40 mouse cellular contexts compared by ENCODE assay signal in the genomic region with DNA sequence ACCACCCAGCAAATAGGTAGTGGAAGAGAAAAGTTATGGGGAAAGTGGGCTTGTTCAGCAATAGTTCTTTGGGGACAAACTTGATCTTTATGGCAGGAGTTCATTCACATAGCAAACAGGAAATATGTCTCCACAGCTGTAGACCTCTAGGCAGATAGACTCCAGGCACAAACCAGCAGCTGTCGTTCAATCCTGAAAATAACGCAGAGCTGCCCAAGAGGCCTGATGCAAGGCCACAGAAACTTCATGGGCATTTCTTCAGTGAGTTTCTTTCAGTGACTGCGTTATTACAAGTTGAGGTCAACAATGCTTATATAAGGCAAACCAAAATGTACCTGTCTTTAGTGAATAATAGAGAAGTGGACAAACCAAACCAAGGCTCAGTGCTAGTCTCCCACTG. TPM values are rescaled to one million over a fixed set of nuclear protein-coding genes. Genes with fewer than 3 reads are reported as not detected.
"Had no signal": no experiment of that assay in that cellular context is flagged by ENCODE, and none has a peak within 500 bp of the region (broad histone marks: within the 10 kb centered on the region; RNA-seq: fewer than 3 reads in every experiment).

No protein-coding gene starts in this region.

- H3K9ac ChIP-seq: embryonic facial prominence, embryonic 12.5 days; embryonic facial prominence, embryonic 13.5 days; embryonic facial prominence, embryonic 15.5 days; forebrain, embryonic 12.5 days; forebrain, embryonic 15.5 days; forebrain, postnatal 0 days had no signal

- H3K9me3 ChIP-seq: embryonic facial prominence, embryonic 12.5 days; embryonic facial prominence, embryonic 13.5 days; embryonic facial prominence, embryonic 15.5 days; forebrain, embryonic 12.5 days; forebrain, embryonic 15.5 days; heart, embryonic 10.5 days had no signal

- H3K4me2 ChIP-seq: embryonic facial prominence, embryonic 12.5 days; embryonic facial prominence, embryonic 13.5 days; embryonic facial prominence, embryonic 15.5 days; forebrain, embryonic 12.5 days; forebrain, embryonic 15.5 days had no signal

- DNase-seq: cerebellum, adult 8-10 months; cerebellum, adult 9-10 months; cerebellum, adult 9-11 months; cerebellum, postnatal 10 days; cerebellum, postnatal 14 days; cerebellum, postnatal 25 days; cerebellum, postnatal 36 days; embryo, embryonic 11 days; forebrain, postnatal 0 days; gastrocnemius, adult 2 months; gastrocnemius, postnatal 10 days; gastrocnemius, postnatal 14 days; gastrocnemius, postnatal 25 days; gastrocnemius, postnatal 36 days; heart, adult 11 months; heart, adult 18-20 months; heart, adult 2 months had no signal

- ATAC-seq: forebrain, embryonic 14.5 days; forebrain, embryonic 15.5 days; forebrain, embryonic 16.5 days; forebrain, postnatal 0 days had no signal

- H3K27ac ChIP-seq: embryonic facial prominence, embryonic 10.5 days; embryonic facial prominence, embryonic 12.5 days; embryonic facial prominence, embryonic 13.5 days; embryonic facial prominence, embryonic 15.5 days; forebrain, embryonic 10.5 days; forebrain, embryonic 12.5 days; forebrain, embryonic 15.5 days; gastrocnemius, adult 2 months; heart, adult 2 months; heart, embryonic 10.5 days had no signal

- H3K4me3 ChIP-seq: embryonic facial prominence, embryonic 10.5 days; embryonic facial prominence, embryonic 12.5 days; embryonic facial prominence, embryonic 13.5 days; embryonic facial prominence, embryonic 15.5 days; erythroblast, embryonic 14.5 days; forebrain, embryonic 10.5 days; forebrain, embryonic 12.5 days; forebrain, embryonic 15.5 days; gastrocnemius, adult 2 months; heart, adult 2 months; heart, embryonic 10.5 days had no signal

- H3K36me3 ChIP-seq: embryonic facial prominence, embryonic 10.5 days; embryonic facial prominence, embryonic 12.5 days; embryonic facial prominence, embryonic 13.5 days; embryonic facial prominence, embryonic 15.5 days; forebrain, embryonic 10.5 days; forebrain, embryonic 12.5 days; forebrain, embryonic 15.5 days; heart, embryonic 10.5 days had no signal

- H3K27me3 ChIP-seq: embryonic facial prominence, embryonic 12.5 days; embryonic facial prominence, embryonic 13.5 days; embryonic facial prominence, embryonic 15.5 days; forebrain, embryonic 12.5 days; forebrain, embryonic 15.5 days had no signal

- H3K4me1 ChIP-seq: embryonic facial prominence, embryonic 10.5 days; embryonic facial prominence, embryonic 12.5 days; embryonic facial prominence, embryonic 13.5 days; embryonic facial prominence, embryonic 15.5 days; forebrain, embryonic 10.5 days; forebrain, embryonic 12.5 days; forebrain, embryonic 15.5 days; heart, embryonic 10.5 days had no signal

RNA-seq across cellular contexts. Expression of gene Gm8332, which starts 30.5 kb away (rescaled TPM):
- total RNA-seq: common myeloid progenitor, adult 5-6 weeks; forebrain, postnatal 0 days; gastrocnemius, adult 18-20 months; gastrocnemius, adult 2 months; gastrocnemius, adult 8-10 months; gastrocnemius, postnatal 10 days; gastrocnemius, postnatal 14 days; gastrocnemius, postnatal 25 days; gastrocnemius, postnatal 36 days; gastrocnemius, postnatal 4 days; granulocyte monocyte progenitor cell, adult 5-6 weeks; heart, adult 18-20 months; heart, adult 2 months; heart, adult 8-10 months had no signal
- polyA plus RNA-seq: cortical plate, adult 2 months; embryonic facial prominence, embryonic 10.5 days; embryonic facial prominence, embryonic 11.5 days; embryonic facial prominence, embryonic 12.5 days; embryonic facial prominence, embryonic 13.5 days; embryonic facial prominence, embryonic 14.5 days; embryonic facial prominence, embryonic 15.5 days; erythroblast, embryonic 14.5 days; forebrain, embryonic 10.5 days; forebrain, embryonic 11.5 days; forebrain, embryonic 12.5 days; forebrain, embryonic 14.5 days; forebrain, embryonic 15.5 days; forebrain, embryonic 16.5 days; forebrain, postnatal 0 days; frontal cortex, adult 2 months; gonadal fat pad, adult 2 months; heart, adult 2 months; heart, embryonic 10.5 days had no signal

RNA-seq across cellular contexts. Expression of gene Gm10436, which starts 37.5 kb away (rescaled TPM):
- total RNA-seq: common myeloid progenitor, adult 5-6 weeks; forebrain, postnatal 0 days; gastrocnemius, adult 18-20 months; gastrocnemius, adult 2 months; gastrocnemius, adult 8-10 months; gastrocnemius, postnatal 10 days; gastrocnemius, postnatal 14 days; gastrocnemius, postnatal 25 days; gastrocnemius, postnatal 36 days; gastrocnemius, postnatal 4 days; granulocyte monocyte progenitor cell, adult 5-6 weeks; heart, adult 18-20 months; heart, adult 2 months; heart, adult 8-10 months had no signal
- polyA plus RNA-seq: cortical plate, adult 2 months; embryonic facial prominence, embryonic 10.5 days; embryonic facial prominence, embryonic 11.5 days; embryonic facial prominence, embryonic 12.5 days; embryonic facial prominence, embryonic 13.5 days; embryonic facial prominence, embryonic 14.5 days; erythroblast, embryonic 14.5 days; forebrain, embryonic 10.5 days; forebrain, embryonic 11.5 days; forebrain, embryonic 12.5 days; forebrain, embryonic 14.5 days; forebrain, embryonic 15.5 days; forebrain, embryonic 16.5 days; forebrain, postnatal 0 days; frontal cortex, adult 2 months; gonadal fat pad, adult 2 months; heart, adult 2 months; heart, embryonic 10.5 days had no signal

RNA-seq across cellular contexts. Expression of gene Gm5662, which starts 54.9 kb away (rescaled TPM):
- total RNA-seq: common myeloid progenitor, adult 5-6 weeks; forebrain, postnatal 0 days; gastrocnemius, adult 18-20 months; gastrocnemius, adult 2 months; gastrocnemius, adult 8-10 months; gastrocnemius, postnatal 10 days; gastrocnemius, postnatal 14 days; gastrocnemius, postnatal 25 days; gastrocnemius, postnatal 36 days; gastrocnemius, postnatal 4 days; granulocyte monocyte progenitor cell, adult 5-6 weeks; heart, adult 18-20 months; heart, adult 2 months; heart, adult 8-10 months had no signal
- polyA plus RNA-seq: cortical plate, adult 2 months; embryonic facial prominence, embryonic 10.5 days; embryonic facial prominence, embryonic 11.5 days; embryonic facial prominence, embryonic 12.5 days; embryonic facial prominence, embryonic 13.5 days; embryonic facial prominence, embryonic 14.5 days; embryonic facial prominence, embryonic 15.5 days; erythroblast, embryonic 14.5 days; forebrain, embryonic 10.5 days; forebrain, embryonic 11.5 days; forebrain, embryonic 12.5 days; forebrain, embryonic 14.5 days; forebrain, embryonic 15.5 days; forebrain, embryonic 16.5 days; forebrain, postnatal 0 days; frontal cortex, adult 2 months; gonadal fat pad, adult 2 months; heart, adult 2 months; heart, embryonic 10.5 days had no signal
